Mouse (Mus musculus) left cerebral cortex, adult 9 months (tissue): ENCODE data around the gene Ntn3.

Source experiments
- DNase-seq, 2 experiments: peaks; one replicate each; pipeline ENCODE4 v3.0.0; 2022; ENCODE audit warnings: low spot score in 2 of 2

The Ntn3 gene

DNA sequence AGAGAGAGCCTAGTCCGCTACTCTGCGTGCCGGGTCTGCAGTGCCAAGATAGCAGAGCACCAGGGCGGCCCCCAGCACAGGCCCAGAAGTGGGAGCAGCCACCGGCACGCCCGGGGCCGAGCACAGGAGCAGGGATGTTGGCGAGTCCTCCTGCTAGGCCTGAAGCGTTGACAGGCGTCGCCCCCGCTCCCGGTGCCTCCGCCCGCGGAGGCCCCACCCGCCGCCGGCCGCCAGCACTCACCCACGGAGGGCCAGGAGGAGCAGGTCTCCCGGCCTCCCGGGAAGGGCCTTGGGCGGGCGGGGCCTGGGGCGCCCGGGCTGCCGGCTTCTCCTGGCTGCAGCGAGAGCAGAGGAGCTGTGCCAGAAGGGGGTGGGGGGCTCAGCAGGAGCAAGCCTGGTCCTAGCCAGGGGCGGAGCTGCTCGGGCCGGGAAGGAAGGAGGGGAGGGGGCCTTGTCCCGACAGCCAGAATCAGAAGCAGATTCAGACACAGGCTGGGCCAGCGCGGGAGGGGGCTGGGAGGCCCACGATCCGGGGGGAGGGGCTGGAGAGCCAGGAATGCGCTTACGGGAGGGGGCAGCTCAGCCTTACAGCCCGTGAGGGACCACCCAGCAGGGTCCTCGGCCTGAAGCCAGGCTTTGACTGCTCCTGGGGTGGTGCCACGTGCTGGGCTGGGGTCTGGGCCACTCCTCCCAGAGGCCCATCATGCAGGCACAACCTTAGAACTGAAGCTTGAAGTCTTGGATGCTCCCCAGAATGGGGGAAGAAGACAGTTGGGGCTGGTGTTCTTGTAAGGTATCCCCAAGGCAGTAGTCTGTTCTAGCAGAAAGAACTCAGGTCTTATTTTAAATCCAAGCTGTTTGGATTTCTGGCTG is at the start of gene Ntn3:
Gene Ntn3 (minus strand): TSS at position 489 of the 873 bp plus-strand sequence.
- DNase-seq = peak in 1 of 2 experiments; percentile 45

DNA sequence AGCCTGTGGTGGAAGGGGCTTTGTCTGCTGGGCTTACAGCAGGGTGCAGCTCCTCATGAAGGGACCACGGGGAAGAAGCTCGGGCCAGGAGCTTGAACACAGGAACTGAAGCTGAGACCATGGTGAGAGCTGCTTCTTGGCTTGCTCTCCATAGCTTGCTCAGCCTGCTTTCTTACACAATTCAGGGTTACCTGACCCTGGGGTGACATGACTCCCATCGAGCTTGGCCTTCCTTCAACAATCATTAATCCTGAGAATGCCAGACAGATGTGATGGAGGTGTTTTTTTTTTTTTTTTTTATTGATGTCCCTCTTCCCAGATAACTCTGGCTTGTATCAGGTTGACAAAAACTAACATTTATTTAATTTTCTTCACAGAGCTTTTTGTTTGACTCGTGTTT is 49.6 kb upstream of the Ntn3 start:
- DNase-seq = no peak

DNA sequence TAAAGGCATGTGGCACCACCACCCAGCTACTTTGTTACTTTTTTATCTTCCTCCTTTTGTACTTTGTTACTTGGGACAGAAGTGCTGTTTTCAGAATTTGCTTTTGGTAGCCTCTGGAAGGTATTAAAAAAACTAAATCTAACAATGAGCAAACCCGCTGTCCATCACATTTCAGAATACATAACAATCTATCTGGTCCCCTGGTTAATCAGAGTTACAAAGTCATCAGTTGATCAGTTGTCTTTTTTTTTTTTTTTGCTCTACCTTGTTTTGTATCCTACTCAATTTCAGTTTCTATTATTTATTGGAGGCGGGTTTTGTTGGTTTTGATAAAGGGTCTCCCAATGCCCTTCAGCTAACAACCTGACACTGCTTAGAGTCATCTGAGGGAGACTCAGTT is 43.0 kb upstream of the Ntn3 start:
- DNase-seq = no peak

DNA sequence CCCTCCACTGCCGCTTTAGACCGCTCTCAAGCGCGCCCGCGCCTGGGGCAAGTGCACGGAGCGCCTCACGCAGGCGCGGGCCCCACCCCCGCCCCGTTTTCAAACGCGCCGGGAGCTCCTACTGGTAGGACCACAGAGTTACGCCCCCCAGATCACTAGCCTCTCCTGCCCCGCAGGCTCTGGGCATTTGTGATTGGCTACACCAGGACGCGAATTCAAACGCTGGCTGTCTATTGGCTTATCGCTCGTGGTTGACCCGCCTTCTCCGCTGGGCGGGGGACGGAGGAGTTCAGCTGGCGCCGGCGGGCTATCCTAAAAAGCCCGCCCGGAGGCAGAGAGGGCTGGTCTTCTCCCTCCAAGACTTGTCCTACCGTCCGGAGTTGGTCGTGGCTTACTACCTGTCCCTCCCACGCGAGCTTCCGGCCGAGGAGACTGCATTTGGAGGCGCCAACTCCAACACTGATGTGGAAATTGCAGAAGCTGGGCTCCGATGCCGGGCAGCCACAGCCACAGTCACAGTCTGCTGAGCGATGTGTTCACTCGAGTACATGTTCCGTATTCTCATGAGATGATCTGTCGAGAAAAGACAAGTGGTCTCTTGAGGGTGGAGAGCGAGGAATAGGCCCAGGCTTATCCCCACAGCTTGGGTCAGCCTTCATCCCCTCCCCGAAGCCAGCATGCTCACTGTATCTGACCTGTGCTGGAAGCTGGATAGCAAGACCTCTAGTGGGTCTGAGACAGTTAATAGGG is 42.2 kb upstream of the Ntn3 start, which contains the start of gene Ccnf:
Gene Ccnf (minus strand): TSS at position 165 of the 750 bp plus-strand sequence.
- DNase-seq = peak; percentile 94 to 98

DNA sequence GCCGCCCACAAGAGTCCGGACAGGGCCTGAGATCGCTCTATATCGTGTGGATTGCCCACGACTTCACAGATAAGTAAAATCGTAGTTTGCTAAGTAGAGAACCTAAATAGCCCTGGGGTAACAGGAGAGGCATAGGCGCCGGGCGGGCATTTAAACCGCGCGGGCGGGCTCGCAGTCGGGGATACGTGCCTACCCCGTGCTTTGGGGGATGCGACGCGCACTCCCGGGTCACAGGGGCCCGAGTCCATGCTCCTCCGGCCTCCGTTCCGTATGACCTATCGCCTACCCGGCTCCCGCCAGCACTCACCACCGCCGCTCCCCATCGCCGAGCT is 41.6 kb upstream of the Ntn3 start:
- DNase-seq = no peak

DNA sequence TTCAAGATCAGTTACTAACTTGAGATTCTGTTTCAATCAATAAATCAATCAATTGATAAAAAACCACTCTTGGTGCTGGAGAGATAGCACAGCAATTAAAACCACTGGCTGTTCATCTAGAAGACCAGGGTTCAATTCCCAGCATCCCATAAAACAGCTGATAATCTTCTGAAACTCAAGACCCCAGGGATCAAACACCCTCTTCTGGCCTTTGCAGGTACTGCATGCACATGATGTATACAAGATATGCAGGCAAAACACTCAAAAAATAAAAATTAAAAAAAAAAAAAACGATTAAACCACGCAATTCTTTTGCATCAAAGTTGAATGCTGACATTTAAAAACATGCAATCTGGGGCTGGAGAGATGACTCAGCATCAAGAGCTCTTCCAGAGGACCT is 39.3 kb upstream of the Ntn3 start:
- no peak for DNase-seq

DNA sequence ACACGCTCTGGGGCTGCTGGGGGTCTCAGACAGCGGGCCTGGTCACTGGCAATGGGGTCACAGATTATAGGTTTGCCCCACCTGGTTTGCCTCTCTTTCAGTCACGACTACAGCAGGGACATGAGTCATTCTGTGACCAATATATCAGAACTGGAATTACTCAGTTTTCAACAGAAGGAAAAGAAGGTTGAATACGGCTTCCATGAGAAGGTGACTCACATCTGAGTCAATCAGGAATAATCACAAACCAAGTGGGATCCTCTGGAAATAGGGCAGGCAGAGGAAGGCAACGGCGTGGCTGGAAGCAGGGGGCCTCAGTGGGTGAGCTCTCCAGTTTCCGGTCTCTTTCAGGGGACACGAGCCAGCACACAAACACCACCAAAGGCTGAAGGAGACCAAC is 34.7 kb upstream of the Ntn3 start:
- DNase-seq = peak; percentile 30 to 35

DNA sequence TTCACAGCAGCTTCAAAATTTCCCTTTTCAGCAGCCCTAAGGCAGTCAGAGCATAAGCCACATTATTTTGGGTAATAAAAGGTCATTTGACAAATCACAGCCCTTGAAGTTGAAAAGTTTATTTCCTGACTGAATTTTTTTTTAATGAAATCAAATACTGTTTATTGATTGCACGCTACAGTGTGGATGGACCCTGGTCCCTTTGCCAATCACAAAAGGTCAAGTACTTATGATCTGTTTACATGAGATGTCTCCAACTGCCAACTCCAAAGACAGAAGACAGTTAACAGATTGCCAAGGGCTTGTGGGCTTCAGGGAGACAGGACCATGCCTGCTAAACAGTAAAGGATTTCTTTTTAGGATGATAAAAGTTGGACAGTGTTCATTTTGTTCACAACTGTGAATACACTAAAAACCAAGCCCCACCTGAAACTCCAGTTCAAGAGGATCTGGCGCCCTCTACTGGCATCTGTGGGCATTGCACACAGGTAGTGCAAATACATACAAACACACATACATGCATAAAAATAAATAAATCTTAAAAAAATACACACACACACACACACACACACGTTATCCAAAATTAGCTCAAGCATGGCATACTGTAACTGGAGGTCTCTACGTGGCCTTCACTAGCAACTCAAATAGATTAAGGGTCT is 34.1 kb upstream of the Ntn3 start:
- DNase-seq = no peak

DNA sequence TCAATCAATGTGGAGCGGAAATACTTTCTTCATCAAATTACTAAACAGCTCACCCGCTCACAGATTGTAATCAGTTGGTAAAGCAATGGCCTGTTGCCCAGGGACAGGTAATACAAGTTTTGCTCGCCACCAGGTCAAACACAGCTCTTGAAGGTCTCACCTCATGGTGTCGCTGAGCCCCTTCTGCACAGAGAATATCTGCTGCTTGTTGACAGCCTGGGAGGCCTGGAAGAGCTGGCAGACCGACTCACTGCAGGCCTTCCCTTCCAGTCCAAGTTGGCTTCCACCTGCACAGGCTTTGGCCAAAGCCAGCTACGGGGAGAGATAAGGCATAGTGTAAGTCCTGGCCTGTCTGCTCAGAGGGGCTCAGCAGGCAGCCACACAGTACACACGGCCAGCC is 27.6 kb upstream of the Ntn3 start:
- no peak for DNase-seq

DNA sequence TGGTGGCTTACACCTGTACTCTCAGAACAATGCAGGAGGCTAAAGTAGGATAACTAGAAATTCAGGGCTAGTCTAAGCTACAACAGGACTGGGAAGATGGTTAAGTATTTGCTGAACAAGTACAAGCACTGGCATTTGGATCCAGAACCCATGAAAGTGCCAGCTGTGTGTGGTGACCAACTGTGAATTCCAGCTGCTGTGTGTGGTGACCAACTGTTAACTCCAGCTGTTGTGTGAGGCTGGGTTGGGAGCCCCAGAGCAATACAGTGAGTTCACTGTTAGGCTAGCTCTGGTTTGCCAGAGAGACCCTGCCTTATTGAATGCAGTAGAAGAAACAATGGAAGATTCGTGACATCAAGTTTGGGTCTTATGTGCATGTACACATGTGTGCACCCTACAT is 27.1 kb upstream of the Ntn3 start:
- DNase-seq = no peak

DNA sequence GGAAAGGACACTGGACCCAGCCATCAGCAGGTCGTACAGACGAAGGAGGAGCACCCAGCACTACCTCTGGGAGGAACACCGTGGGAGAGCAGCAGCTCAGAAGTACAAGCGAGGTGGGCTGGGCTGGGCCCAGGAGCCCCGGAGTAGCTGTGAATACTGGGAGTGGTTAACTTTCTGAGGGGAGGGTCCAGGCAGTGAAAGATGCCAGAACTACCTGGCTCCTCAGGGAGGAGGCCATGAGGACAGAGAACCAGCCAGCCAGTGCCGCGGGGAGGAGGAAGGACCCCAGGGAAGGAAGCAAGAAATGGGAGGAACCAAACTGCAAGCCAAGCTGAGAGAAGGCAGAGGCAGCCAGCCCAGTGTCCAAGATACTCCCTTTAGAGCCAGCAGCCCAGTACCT is 18.6 kb upstream of the Ntn3 start:
- DNase-seq = no peak

DNA sequence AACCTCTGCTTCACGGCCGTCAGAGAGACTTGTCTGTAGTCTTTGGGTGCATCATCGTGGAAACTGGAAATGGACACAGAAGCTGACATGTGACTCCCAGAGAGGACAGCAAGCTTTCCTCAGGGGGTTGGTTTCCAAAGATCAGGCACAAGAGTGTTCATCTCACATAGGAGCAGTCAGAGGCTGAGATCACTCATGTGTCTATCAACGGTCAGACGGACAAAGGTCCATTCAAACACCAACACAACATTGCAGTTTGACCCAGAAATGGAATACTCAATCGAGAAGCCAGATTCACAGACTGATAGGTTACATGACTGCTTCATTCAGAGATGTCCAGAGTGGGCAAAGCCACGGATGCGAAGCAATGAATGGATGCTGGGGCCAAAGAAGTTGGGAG is 17.4 kb upstream of the Ntn3 start:
- DNase-seq = no peak

DNA sequence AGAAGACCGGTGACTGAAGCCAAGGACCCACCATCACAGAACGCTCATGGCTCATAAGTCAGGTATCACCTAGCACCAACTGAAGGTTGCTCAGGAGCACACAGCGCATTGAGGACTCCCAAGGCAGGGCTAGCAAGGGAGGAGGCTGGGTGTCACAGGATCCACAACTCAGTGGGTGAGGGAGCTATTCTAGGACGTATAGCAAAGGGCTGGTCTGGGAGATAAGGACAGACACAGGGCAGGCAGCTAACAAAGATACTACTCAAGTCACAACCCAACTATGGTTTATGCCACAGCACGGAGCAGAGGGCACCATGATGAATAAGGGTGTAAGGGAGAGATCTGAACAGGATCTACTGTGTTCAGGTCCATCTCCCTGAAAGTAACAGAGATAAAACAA is 16.5 kb upstream of the Ntn3 start:
- DNase-seq = no peak

DNA sequence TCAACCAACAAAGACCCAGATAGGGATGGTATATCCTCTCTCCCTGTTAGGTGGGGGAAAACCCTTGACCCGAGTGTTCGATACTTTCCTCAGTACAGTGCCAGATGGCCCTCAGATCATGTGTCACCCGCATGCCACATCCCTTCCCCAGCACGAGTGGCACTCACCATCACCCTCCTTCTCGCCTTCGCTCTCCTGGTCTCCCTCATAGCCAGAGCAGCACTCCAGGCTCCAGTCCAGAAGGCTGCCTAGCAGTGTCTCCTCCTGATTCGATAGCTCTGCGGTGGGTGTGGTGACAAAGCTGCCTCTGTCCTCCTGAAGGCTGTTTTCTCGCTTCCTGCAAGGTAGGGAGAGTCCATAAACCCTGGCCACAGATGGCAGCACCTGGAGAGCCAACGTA is 15.4 kb upstream of the Ntn3 start:
- DNase-seq = no peak

DNA sequence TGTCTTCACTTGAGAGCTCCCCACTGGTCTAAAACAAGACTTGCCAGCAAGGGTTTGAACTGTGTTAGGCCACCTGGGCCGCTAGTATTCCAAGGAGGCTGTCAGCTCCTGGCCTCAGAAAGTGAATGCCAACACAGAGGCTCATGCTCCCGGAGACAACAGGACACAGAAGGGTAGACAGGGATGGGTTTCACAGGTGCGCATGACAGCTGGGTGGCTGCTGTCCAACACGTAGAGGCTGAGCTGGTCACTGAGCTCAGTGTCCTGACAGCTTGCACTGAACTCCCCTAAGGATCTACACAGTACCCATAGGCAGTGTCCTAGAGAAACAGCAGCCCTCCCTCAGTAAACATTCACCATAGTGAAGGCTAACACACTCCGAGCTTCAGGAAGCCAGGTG is 14.2 kb upstream of the Ntn3 start:
- DNase-seq = no peak

DNA sequence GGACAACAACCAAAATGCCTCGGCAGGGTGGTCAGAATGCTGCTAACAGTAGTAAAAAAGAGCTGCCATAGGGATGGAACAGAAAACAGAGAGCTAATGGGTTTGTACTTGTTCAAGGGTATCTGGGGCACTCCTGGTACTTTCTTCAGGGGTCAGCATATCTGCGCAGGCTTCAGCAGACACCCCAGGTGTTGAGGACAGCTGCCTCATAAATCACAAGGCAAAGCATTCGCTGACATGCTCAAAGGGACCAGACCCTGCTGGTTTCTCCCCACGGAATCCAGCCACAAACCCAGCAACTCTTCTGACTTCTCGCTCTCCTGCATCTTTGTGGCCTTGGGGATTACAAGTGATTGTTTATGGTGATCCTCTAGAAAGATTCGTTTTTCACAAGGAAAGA is 13.3 kb upstream of the Ntn3 start:
- no peak for DNase-seq

DNA sequence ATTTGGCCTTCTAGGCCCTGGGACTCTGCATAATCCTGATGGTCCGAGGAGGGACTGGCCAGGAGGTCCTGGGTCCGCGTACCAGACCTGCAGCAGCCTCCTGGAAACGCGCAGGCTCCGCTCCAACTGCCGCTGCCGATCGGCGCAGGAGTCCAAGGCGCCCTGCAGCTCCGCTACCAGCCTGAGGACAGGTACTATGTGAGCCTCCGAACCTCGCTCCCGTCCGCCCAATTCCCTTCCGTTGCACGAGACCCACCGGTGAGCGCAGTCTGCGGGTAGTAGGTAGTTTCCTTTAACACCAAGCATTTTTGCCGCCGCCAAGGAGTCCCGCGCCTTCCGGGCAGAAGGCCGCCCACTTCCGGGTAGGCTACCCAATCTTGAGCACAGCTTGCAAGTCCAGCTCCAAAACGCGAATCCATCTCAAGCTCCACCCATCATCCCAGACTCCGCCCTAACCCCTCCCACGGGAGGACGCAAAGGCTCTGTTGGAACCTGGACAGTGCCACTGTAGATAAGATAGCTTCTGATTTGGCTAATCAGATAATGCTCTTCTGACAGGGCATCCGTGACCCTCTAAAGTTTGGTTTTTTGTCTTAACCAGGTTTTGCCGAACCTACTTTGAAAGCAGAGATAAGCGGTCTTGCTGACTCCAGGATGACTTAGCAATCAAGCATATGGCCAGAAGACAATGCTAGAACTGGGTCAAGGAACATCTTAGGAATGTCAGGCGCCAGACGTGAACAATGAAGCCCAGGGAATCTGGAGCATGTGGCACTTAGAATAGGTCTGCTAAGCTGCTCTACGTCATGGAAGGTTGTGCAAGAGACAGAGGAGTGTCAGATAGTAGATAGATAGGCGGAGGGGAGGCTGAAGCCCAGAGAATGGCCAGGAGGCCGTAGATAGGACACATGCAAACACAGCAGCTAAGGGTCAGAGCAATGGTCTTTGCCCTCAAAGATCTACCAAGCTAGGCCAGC is 11.4 kb upstream of the Ntn3 start, which contains the start of gene Tedc2:
Gene Tedc2 (minus strand): TSS at position 417 of the 977 bp plus-strand sequence.
- peak; percentile 90 to 95 for DNase-seq

DNA sequence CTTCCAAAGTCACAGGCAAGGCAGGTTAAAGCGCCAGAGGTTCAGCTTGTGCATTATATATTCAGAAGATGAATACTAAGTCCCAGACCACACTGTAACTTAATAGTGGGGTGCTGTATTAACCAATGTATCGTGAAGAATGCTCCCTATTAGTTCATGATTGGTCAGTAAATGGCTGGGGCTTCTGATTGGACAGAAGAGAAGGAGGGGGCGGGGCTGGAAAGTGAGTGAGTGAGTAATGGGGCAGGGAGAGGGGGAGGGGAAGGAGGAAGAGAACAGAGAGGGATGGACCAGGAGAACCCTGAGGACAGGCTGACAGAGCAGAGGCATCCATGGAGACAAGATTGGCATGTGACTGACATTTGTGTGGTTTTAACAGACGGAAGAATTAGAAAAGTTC is 7.5 kb upstream of the Ntn3 start:
- no peak for DNase-seq

DNA sequence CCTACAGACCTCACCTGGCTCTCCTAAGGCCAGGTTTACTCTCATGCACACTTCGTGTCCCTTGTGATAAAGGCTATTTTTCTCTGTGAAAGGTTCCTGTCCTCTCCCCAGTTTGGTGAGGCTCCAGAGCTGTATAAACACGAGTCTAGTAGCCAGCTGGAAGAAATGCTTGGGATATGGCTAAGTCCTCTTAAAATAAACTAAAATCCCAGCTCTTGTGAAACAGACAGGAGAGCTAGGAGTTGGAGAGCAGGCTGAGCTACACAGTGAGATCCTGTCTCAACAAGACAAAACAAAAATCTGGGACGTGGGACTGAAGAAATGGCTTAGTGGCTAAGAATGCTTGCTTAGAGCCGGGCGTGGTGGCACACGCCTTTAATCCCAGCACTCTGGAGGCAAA is 3.9 kb upstream of the Ntn3 start:
- no peak for DNase-seq

DNA sequence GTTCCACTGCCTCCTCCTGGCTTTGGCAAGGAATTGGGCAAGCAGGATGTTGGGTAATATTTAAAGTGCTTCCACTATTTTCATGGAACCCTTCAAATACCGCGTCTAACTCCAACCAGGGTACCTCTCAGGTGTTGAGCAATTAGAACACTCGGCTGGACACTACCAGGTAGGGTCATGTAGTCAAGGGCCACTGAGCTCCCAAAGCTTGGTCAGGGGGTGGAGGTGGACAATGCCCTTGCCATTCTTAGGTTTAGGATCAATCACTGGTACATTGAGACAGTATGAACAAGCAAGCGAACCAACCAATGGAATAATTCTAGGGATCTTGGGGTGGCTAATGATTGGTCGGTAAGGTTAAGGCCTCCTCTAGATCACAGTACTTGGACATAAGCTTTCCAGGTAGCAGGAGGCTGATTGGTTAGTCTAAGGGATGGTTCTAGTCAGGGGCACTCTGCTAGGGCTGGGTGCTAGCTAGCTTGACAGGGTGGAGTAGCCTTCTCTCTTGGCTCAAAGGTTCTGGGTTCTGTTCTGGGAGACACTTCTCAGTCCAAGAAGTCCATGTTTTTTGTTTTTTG is 3.2 kb upstream of the Ntn3 start:
- no peak for DNase-seq
